Mouse (Mus musculus) myocyte (in vitro differentiated cells): ENCODE results near the gene Izumo2. TPM values are rescaled to one million over a fixed set of nuclear protein-coding genes. Genes with fewer than 3 reads are reported as not detected.
"Not testable (repeated sequence)": the region's sequence is repeated elsewhere in the genome, so short reads cannot be mapped to it uniquely, and the experiment has no call there.

Experiments
- H3K27me3 ChIP-seq: one replicate; pipeline ENCODE4 v1.6.1; 2011; ENCODE audit not compliant: control insufficient read depth, insufficient read depth, insufficient read length
- H3K36me3 ChIP-seq: one replicate; pipeline ENCODE4 v1.6.1; 2011; ENCODE audit not compliant: control insufficient read depth, insufficient read depth
- H3K4me2 ChIP-seq: one replicate; pipeline ENCODE4 v1.6.1; 2011; ENCODE audit warnings: low read depth, control low read depth
- H3K4me3 ChIP-seq: one replicate; pipeline ENCODE4 v1.5.1; 2011; ENCODE audit warnings: mild to moderate bottlenecking, control low read depth, moderate library complexity
- H3K79me2 ChIP-seq: one replicate; pipeline ENCODE4 v1.6.1; 2011; ENCODE audit not compliant: control insufficient read depth, insufficient read depth
- H3ac ChIP-seq: one replicate; pipeline ENCODE4 v1.6.1; 2011; ENCODE audit not compliant: control insufficient read depth, insufficient read length
- CEBPB ChIP-seq: IDR thresholded peaks from 2 replicates; pipeline ENCODE4 v1.6.1; 2011; ENCODE audit warnings: mild to moderate bottlenecking, moderate library complexity; ENCODE audit not compliant: poor library complexity, insufficient read depth, severe bottlenecking
- E2F4 ChIP-seq: IDR thresholded peaks from one replicate; pipeline ENCODE4 v1.6.1; 2011; ENCODE audit warnings: mild to moderate bottlenecking, control low read depth, moderate library complexity; ENCODE audit not compliant: insufficient read depth
- MAX ChIP-seq: IDR thresholded peaks from one replicate; pipeline ENCODE4 v1.6.1; 2011; ENCODE audit warnings: low read depth, mild to moderate bottlenecking, control low read depth
- MYOD1 ChIP-seq, 3 experiments: IDR thresholded peaks; one replicate each; pipeline ENCODE4 v1.6.1; 2011; ENCODE audit warnings: control low read depth in 2 of 3, low read depth in 2 of 3, mild to moderate bottlenecking in 2 of 3, moderate library complexity in 1 of 3; ENCODE audit not compliant: insufficient read length in 2 of 3, control insufficient read depth in 1 of 3
- MYOG ChIP-seq, 3 experiments: IDR thresholded peaks; one replicate each; pipeline ENCODE4 v1.6.1; 2011; ENCODE audit warnings: control low read depth in 2 of 3, low read depth in 2 of 3, mild to moderate bottlenecking in 2 of 3; ENCODE audit not compliant: insufficient read length in 2 of 3, control insufficient read depth in 1 of 3, insufficient read depth in 1 of 3
- POLR2A ChIP-seq: IDR thresholded peaks from one replicate; pipeline ENCODE4 v1.6.1; 2011; ENCODE audit warnings: low read depth, mild to moderate bottlenecking, control low read depth, moderate library complexity; ENCODE audit not compliant: insufficient read length
- POLR2AphosphoS2 ChIP-seq: IDR thresholded peaks from one replicate; pipeline ENCODE4 v1.6.1; 2011; ENCODE audit warnings: low read depth, control low read depth; ENCODE audit not compliant: insufficient read length
- REST ChIP-seq: IDR thresholded peaks from one replicate; pipeline ENCODE4 v1.6.1; 2011; ENCODE audit warnings: mild to moderate bottlenecking, control low read depth, moderate library complexity; ENCODE audit not compliant: insufficient read depth, insufficient read length
- SRF ChIP-seq: IDR thresholded peaks from one replicate; pipeline ENCODE4 v1.6.1; 2011; ENCODE audit warnings: low read depth; ENCODE audit not compliant: control insufficient read depth, insufficient read length
- TCF12 ChIP-seq: IDR thresholded peaks from one replicate; pipeline ENCODE4 v1.6.1; 2011; ENCODE audit warnings: mild to moderate bottlenecking, control low read depth; ENCODE audit not compliant: poor library complexity, insufficient read depth, severe bottlenecking
- TCF3 ChIP-seq: IDR thresholded peaks from one replicate; pipeline ENCODE4 v1.6.1; 2011; ENCODE audit warnings: low read depth, control low read depth; ENCODE audit not compliant: insufficient read length
- USF1 ChIP-seq: IDR thresholded peaks from one replicate; pipeline ENCODE4 v1.6.1; 2011; ENCODE audit warnings: low read depth, mild to moderate bottlenecking, control low read depth, moderate library complexity
- polyA plus RNA-seq: library from polyadenylated mRNA; unstranded; fragments of >200 nt; fragmentation: generic; extraction: Trizol; gene quantifications from one replicate; pipeline ENCODE4 v1.2.1, GENCODE M21; 2012; ENCODE audit warnings: missing spikeins

Izumo2 gene
- polyA plus RNA-seq, 1 experiment = not detected

DNA sequence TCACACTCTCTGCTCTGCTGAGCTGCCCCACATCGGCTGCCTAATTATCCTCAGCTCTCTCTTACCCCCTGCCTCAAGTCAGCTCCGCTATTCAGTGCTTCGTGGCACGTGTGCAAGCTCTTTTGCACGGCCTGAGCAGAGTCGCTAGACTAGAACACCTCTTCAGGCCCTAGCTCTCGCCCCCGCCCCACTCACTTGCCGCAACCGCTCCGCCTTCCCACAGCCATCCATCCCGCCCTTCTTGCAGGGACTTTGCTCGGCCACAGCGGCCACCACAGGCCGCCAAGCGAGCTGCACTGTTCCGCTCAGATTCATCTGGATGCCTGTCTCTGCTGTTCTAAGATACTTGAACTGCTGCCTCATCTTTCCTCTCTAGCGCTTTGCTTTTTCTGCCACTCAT is 36.5 kb downstream of the Izumo2 start:
- peak; percentile 25 for TF ChIP-seq SRF
- no peak for TF ChIP-seq MYOG (IDR thresholded peaks at IDR 0.05; ENCODE audit: control insufficient read depth in 1 of 3, insufficient read depth in 1 of 3, insufficient read length in 2 of 3, low read depth in 2 of 3)
- TF ChIP-seq TCF12 = no peak
- TF ChIP-seq MYOD1 (IDR thresholded peaks at IDR 0.05; ENCODE audit: control insufficient read depth in 1 of 3, insufficient read length in 2 of 3, low read depth in 2 of 3) = no peak
- Histone ChIP-seq H3K79me2 (peaks cover 5% of the 10 kb centered on the region), H3K36me3 (no peaks in the 10 kb centered on the region), H3K4me2 (peak overlapping the region; percentile 73), H3ac (no peak overlapping the region), H3K27me3 (no peaks in the 10 kb centered on the region), H3K4me3 (peak overlapping the region; percentile 2)

DNA sequence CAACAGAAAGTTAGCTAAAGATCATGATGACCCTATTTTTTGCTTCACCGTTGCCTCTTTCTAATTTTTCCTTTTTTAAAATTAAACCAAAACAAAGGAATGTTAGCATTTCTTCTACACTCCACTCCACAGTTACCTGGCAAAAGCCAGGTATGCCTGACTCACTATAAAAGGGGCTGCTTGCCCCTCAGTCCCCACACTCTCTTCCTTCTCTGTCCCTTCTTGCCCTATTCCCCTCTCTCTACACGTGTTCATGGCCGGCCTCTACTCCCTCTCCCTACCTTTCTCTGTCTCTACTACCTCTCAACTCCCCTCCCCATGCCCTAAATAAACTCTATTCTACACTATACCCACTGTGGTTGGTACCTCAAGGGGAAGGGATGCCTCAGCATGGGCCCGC is 38.6 kb downstream of the Izumo2 start:
- Histone ChIP-seq H3K79me2 (peaks cover 5% of the 10 kb centered on the region), H3K27me3 (no peaks in the 10 kb centered on the region), H3ac (no peak overlapping the region), H3K4me2 (peak overlapping the region; percentile 80), H3K4me3 (peak overlapping the region; percentile 45), H3K36me3 (no peaks in the 10 kb centered on the region)
- no peak for TF ChIP-seq MAX
- no peak for TF ChIP-seq CEBPB
- TF ChIP-seq POLR2AphosphoS2 = no peak
- TF ChIP-seq SRF = no peak
- TF ChIP-seq REST = no peak
- no peak for TF ChIP-seq TCF3
- TF ChIP-seq E2F4 = no peak
- no peak for TF ChIP-seq MYOD1 (IDR thresholded peaks at IDR 0.05; ENCODE audit: control insufficient read depth in 1 of 3, insufficient read length in 2 of 3, low read depth in 2 of 3)
- no peak for TF ChIP-seq POLR2A
- no peak for TF ChIP-seq USF1
- no peak for TF ChIP-seq MYOG (IDR thresholded peaks at IDR 0.05; ENCODE audit: control insufficient read depth in 1 of 3, insufficient read depth in 1 of 3, insufficient read length in 2 of 3, low read depth in 2 of 3)
- no peak for TF ChIP-seq TCF12

DNA sequence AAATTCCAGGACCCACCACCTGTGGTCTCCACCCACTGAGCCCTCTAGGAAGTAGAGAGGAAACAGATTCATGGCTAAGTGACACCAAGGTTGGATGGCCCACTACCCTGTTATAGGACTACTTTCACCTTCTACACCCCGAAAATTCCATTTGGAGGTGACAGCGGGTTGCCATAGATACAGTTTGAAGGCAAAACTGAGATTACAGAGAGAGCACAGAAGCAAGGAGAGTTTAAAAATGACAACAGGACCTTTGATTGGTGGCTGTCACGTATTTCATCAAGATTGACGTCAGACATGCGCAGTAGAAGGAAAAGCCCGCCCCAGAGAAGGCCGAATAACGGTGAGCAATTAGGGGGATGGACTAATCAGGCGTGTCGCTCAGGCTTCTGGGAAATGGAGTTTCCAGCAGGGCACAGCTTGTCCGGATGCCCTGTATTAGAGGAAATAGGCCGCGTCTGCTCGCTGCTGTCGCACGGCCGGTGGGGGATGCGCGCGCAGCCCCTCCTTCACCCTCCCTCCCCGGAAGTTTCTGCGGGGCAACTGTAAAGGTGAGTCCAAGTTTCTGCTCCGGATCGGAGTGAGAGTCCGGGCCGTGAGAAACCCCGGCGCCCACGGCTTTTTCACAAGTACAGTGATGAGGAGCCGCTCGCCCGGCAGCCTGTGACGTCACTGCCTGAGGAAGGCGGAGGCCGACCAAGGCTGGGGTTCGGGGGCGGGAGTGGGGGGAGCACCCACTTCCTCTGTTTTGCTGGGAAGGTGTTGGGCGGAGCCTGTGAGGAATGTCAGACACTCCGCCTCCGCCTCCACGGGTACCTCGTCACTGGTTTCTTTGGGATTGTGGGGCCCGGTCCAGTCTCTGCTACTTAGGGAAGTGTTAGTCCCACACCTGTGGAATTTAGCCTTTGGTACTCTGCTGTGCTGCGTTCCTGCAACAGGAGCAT is 39.8 kb downstream of the Izumo2 start, which contains the start of gene Vrk3:
TSS of gene Vrk3 (plus strand) at position 313 of the 944 bp plus-strand sequence.
- no peaks in the 10 kb centered on the region for H3K27me3 ChIP-seq
- peak within 1 kb of the TSS; percentile 38 for H3ac ChIP-seq
- H3K4me3 ChIP-seq = peak within 1 kb of the TSS; percentile 45
- H3K36me3 ChIP-seq = no peaks in the 10 kb centered on the region
- peak within 1 kb of the TSS; percentile 96 for H3K4me2 ChIP-seq
- peaks cover 5% of the 10 kb centered on the region for H3K79me2 ChIP-seq
- TF ChIP-seq USF1 (no peak), MYOD1 (IDR thresholded peaks at IDR 0.05; ENCODE audit: control insufficient read depth in 1 of 3, insufficient read length in 2 of 3, low read depth in 2 of 3) (no peak), SRF (peak; percentile 62), MYOG (IDR thresholded peaks at IDR 0.05; ENCODE audit: control insufficient read depth in 1 of 3, insufficient read depth in 1 of 3, insufficient read length in 2 of 3, low read depth in 2 of 3) (no peak), E2F4 (peak; percentile 76), POLR2A (peak; percentile 27)

GRCm38 (mm10) chr7:44750950-44751349 is 42.4 kb downstream of the Izumo2 start, which contains the start of gene Zfp473:
TSS of gene Zfp473 (minus strand) at chr7:44751050.
- H3K79me2 ChIP-seq, H3ac ChIP-seq, H3K4me3 ChIP-seq, H3K36me3 ChIP-seq, H3K4me2 ChIP-seq, H3K27me3 ChIP-seq: not testable (repeated sequence)

DNA sequence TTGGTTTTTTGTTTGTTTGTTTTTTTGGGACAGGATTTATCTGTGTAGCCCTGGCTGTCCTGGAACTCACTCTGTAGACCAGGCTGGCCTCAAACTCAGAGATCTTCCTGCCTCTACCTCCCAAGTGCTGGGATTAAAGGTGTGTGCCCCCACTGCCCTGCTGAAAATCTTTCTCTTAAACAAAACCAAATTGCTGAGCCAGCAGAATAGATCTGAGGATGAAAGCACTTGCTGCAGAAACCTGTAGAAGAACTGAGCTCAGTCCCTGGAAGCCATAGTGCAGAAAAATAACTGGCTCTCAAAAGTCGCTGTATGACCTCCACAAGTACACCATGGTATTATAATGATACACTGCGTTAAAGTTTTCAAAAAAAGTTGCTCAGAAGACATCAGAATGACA is 48.6 kb downstream of the Izumo2 start:
- peaks cover 5% of the 10 kb centered on the region for H3K36me3 ChIP-seq
- H3K79me2 ChIP-seq = no peaks in the 10 kb centered on the region
- H3K4me2 ChIP-seq = no peak overlapping the region
- H3K27me3 ChIP-seq = no peaks in the 10 kb centered on the region
- no peak overlapping the region for H3ac ChIP-seq
- no peak overlapping the region for H3K4me3 ChIP-seq
- TF ChIP-seq USF1 (no peak), TCF3 (no peak), MYOG (IDR thresholded peaks at IDR 0.05; ENCODE audit: control insufficient read depth in 1 of 3, insufficient read depth in 1 of 3, insufficient read length in 2 of 3, low read depth in 2 of 3) (no peak)
